Mouse (Mus musculus): ENCODE results near the gene Tfeb. TPM values are rescaled to one million over a fixed set of nuclear protein-coding genes. Genes with fewer than 3 reads are reported as not detected.

Gene Tfeb
- polyA plus RNA-seq, 1 experiment = 36.4 TPM

- Histone ChIP-seq H3K4me1 (ENCODE audit: control insufficient read depth, insufficient read depth, low read length) (peaks cover 13% of the 10 kb centered on the region; the same call in 1 of the 2 replicates), H3K36me3 (ENCODE audit: control insufficient read depth, insufficient read depth, low read length) (no peaks in the 10 kb centered on the region), H3K27me3 (replicated peaks; ENCODE audit: control insufficient read depth, insufficient read depth, low read length) (no peaks in the 10 kb centered on the region), H3K4me3 (ENCODE audit: insufficient read depth, low read depth, low read length) (peak overlapping the region; percentile 62), H3K27ac (ENCODE audit: insufficient read depth, low read depth, low read length) (peak overlapping the region; percentile 43)
- no peak for TF ChIP-seq POLR2A (IDR thresholded peaks at IDR 0.05; ENCODE audit: low read depth, low read length)
- no peak for TF ChIP-seq CTCF (conservative IDR thresholded peaks at IDR 0.05; ENCODE audit: insufficient read depth, insufficient read length, low read depth, low read length)
- WGBS = 43% methylated on average over 13 of the region's 13 CpGs
- peak; percentile 72 for DNase-seq
Observed at GRCm38 (mm10) chr17:47693671-47694441, 43.0 kb upstream of the Tfeb start.

- Histone ChIP-seq H3K36me3 (ENCODE audit: control insufficient read depth, insufficient read depth, low read length) (no peaks in the 10 kb centered on the region), H3K27me3 (replicated peaks; ENCODE audit: control insufficient read depth, insufficient read depth, low read length) (no peaks in the 10 kb centered on the region), H3K4me1 (ENCODE audit: control insufficient read depth, insufficient read depth, low read length) (peaks cover 10% of the 10 kb centered on the region; the same call in 1 of the 2 replicates), H3K27ac (ENCODE audit: insufficient read depth, low read depth, low read length) (peak within 1 kb of the TSS; percentile 43), H3K4me3 (ENCODE audit: insufficient read depth, low read depth, low read length) (peak within 1 kb of the TSS; percentile 62)
- WGBS = 0% methylated on average over 3 of the region's 3 CpGs
- TF ChIP-seq POLR2A (IDR thresholded peaks at IDR 0.05; ENCODE audit: low read depth, low read length) (no peak), CTCF (conservative IDR thresholded peaks at IDR 0.05; ENCODE audit: insufficient read depth, insufficient read length, low read depth, low read length) (no peak)
- no peak for DNase-seq
Observed at GRCm38 (mm10) chr17:47694442-47694502, 42.6 kb upstream of the Tfeb start, which contains the start of gene Gm21981. Gene Gm21981 (minus strand): TSS chr17:47694455.

GRCm38 (mm10) chr17:47694503-47695336 is 42.1 kb upstream of the Tfeb start, which contains the start of gene Prickle4:
Gene Prickle4 (minus strand): TSS chr17:47694736.
- peak within 1 kb of the TSS; percentile 43 for H3K27ac ChIP-seq (ENCODE audit: insufficient read depth, low read depth, low read length)
- WGBS = under 1% methylated on average over 82 of the region's 82 CpGs
- TF ChIP-seq POLR2A (IDR thresholded peaks at IDR 0.05; ENCODE audit: low read depth, low read length) = peak; percentile 31
- peak; percentile 74 for TF ChIP-seq CTCF (conservative IDR thresholded peaks at IDR 0.05; ENCODE audit: insufficient read depth, insufficient read length, low read depth, low read length)
- H3K4me1 ChIP-seq (ENCODE audit: control insufficient read depth, insufficient read depth, low read length) = peaks cover 9% of the 10 kb centered on the region; the same call in 1 of the 2 replicates
- H3K27me3 ChIP-seq (replicated peaks; ENCODE audit: control insufficient read depth, insufficient read depth, low read length) = no peaks in the 10 kb centered on the region
- no peaks in the 10 kb centered on the region for H3K36me3 ChIP-seq (ENCODE audit: control insufficient read depth, insufficient read depth, low read length)
- peak; percentile 99 for DNase-seq
- H3K4me3 ChIP-seq (ENCODE audit: insufficient read depth, low read depth, low read length) = peak within 1 kb of the TSS; percentile 62

- no peak for DNase-seq
- no peaks in the 10 kb centered on the region for H3K27me3 ChIP-seq (replicated peaks; ENCODE audit: control insufficient read depth, insufficient read depth, low read length)
- H3K4me1 ChIP-seq (ENCODE audit: control insufficient read depth, insufficient read depth, low read length) = peaks cover 15% of the 10 kb centered on the region; the same call in 1 of the 2 replicates
- peak overlapping the region; percentile 62 for H3K4me3 ChIP-seq (ENCODE audit: insufficient read depth, low read depth, low read length)
- TF ChIP-seq POLR2A (IDR thresholded peaks at IDR 0.05; ENCODE audit: low read depth, low read length) (no peak), CTCF (conservative IDR thresholded peaks at IDR 0.05; ENCODE audit: insufficient read depth, insufficient read length, low read depth, low read length) (no peak)
- H3K27ac ChIP-seq (ENCODE audit: insufficient read depth, low read depth, low read length) = no peak overlapping the region
- no peaks in the 10 kb centered on the region for H3K36me3 ChIP-seq (ENCODE audit: control insufficient read depth, insufficient read depth, low read length)
- WGBS = 0% methylated on average over 21 of the region's 23 CpGs
Observed at GRCm38 (mm10) chr17:47695337-47695710, 41.5 kb upstream of the Tfeb start.

GRCm38 (mm10) chr17:47698156-47698555 is 38.7 kb upstream of the Tfeb start:
- Histone ChIP-seq H3K27ac (ENCODE audit: insufficient read depth, low read depth, low read length) (peak overlapping the region; percentile 61), H3K4me3 (ENCODE audit: insufficient read depth, low read depth, low read length) (peak overlapping the region; percentile 42), H3K27me3 (replicated peaks; ENCODE audit: control insufficient read depth, insufficient read depth, low read length) (no peaks in the 10 kb centered on the region), H3K36me3 (ENCODE audit: control insufficient read depth, insufficient read depth, low read length) (no peaks in the 10 kb centered on the region), H3K4me1 (ENCODE audit: control insufficient read depth, insufficient read depth, low read length) (peaks cover 15% of the 10 kb centered on the region; the same call in 1 of the 2 replicates)
- 56% methylated on average over 10 of the region's 10 CpGs for WGBS
- DNase-seq = peak; percentile 93
- TF ChIP-seq POLR2A (IDR thresholded peaks at IDR 0.05; ENCODE audit: low read depth, low read length) = no peak
- TF ChIP-seq CTCF (conservative IDR thresholded peaks at IDR 0.05; ENCODE audit: insufficient read depth, insufficient read length, low read depth, low read length) = no peak

- no peaks in the 10 kb centered on the region for H3K36me3 ChIP-seq (ENCODE audit: control insufficient read depth, insufficient read depth, low read length)
- H3K4me1 ChIP-seq (ENCODE audit: control insufficient read depth, insufficient read depth, low read length) = peaks cover 11% of the 10 kb centered on the region; the same call in 1 of the 2 replicates
- no peaks in the 10 kb centered on the region for H3K27me3 ChIP-seq (replicated peaks; ENCODE audit: control insufficient read depth, insufficient read depth, low read length)
- 51% methylated on average over 2 of the region's 2 CpGs for WGBS
- no peak for TF ChIP-seq POLR2A (IDR thresholded peaks at IDR 0.05; ENCODE audit: low read depth, low read length)
- TF ChIP-seq CTCF (conservative IDR thresholded peaks at IDR 0.05; ENCODE audit: insufficient read depth, insufficient read length, low read depth, low read length) = no peak
- DNase-seq = peak; percentile 68
- peak overlapping the region; percentile 4; the same call in 1 of the 2 replicates for H3K4me3 ChIP-seq (ENCODE audit: insufficient read depth, low read depth, low read length)
- H3K27ac ChIP-seq (ENCODE audit: insufficient read depth, low read depth, low read length) = peak overlapping the region; percentile 70
Observed at GRCm38 (mm10) chr17:47699055-47699454, 37.8 kb upstream of the Tfeb start.

GRCm38 (mm10) chr17:47701793-47702192 is 35.0 kb upstream of the Tfeb start:
- H3K4me3 ChIP-seq (ENCODE audit: insufficient read depth, low read depth, low read length) = no peak overlapping the region
- H3K4me1 ChIP-seq (ENCODE audit: control insufficient read depth, insufficient read depth, low read length) = peaks cover 10% of the 10 kb centered on the region; the same call in 1 of the 2 replicates
- no peak for DNase-seq
- TF ChIP-seq POLR2A (IDR thresholded peaks at IDR 0.05; ENCODE audit: low read depth, low read length) = no peak
- TF ChIP-seq CTCF (conservative IDR thresholded peaks at IDR 0.05; ENCODE audit: insufficient read depth, insufficient read length, low read depth, low read length) = no peak
- no peak overlapping the region for H3K27ac ChIP-seq (ENCODE audit: insufficient read depth, low read depth, low read length)
- 80% methylated on average over 9 of the region's 9 CpGs for WGBS
- H3K36me3 ChIP-seq (ENCODE audit: control insufficient read depth, insufficient read depth, low read length) = no peaks in the 10 kb centered on the region
- H3K27me3 ChIP-seq (replicated peaks; ENCODE audit: control insufficient read depth, insufficient read depth, low read length) = no peaks in the 10 kb centered on the region

All from kidney, adult 2 months (tissue).